Mouse (Mus musculus): ENCODE measurements around the gene Pth2r.

DNA sequence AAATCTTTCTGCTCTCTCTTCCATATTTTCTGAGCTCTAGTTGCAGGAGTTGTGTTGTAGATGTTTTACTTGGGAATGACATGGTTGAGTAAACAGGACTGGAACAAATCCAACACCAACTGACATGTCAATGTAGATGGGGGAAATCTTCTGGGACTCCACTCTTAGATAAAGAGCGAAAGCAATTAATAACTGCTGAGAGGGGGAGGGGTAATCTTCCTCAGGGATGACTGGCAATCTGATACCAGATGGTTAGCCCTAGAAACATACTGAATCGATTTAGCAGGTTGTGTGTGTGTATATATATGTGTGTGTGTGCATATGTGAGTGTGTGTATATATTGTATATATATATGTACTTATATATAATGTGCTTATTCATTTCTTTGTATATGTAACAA, 58.4 kb downstream of the Pth2r start:
- TF ChIP-seq CEBPB (IDR thresholded peaks at IDR 0.05; ENCODE audit: low read depth) (no peak), CTCF (IDR thresholded peaks at IDR 0.05; ENCODE audit: control insufficient read depth, insufficient read depth, insufficient read length) (no peak), MYOG (IDR thresholded peaks at IDR 0.05; ENCODE audit: control insufficient read depth, extremely low read depth, insufficient read length) (no peak), MAX (IDR thresholded peaks at IDR 0.05) (no peak), USF1 (IDR thresholded peaks at IDR 0.05; ENCODE audit: low read depth) (no peak), FOSL1 (IDR thresholded peaks at IDR 0.05; ENCODE audit: insufficient read depth, low read length, poor library complexity, severe bottlenecking) (no peak)
